Mouse (Mus musculus): ENCODE measurements around the gene Klk1b21.
"Not testable (repeated sequence)": the region's sequence is repeated elsewhere in the genome, so short reads cannot be mapped to it uniquely, and the experiment has no call there.

The Klk1b21 gene

GRCm38 (mm10) chr7:44102028-44102427 lies at the start of gene Klk1b21:
Gene Klk1b21, plus strand, starts transcription at chr7:44102328.
- not testable (repeated sequence) for DNase-seq (ENCODE audit: low read depth, low spot score)

- DNase-seq (ENCODE audit: low read depth, low spot score), result no peak
Measured at GRCm38 (mm10) chr7:44072117-44072516, 30.0 kb upstream of the Klk1b21 start.

GRCm38 (mm10) chr7:44077703-44078102 lies 24.4 kb upstream of the Klk1b21 start:
- DNase-seq (ENCODE audit: low read depth, low spot score), result no peak

- DNase-seq (ENCODE audit: low read depth, low spot score), result no peak
Measured at GRCm38 (mm10) chr7:44096111-44096510, 6.0 kb upstream of the Klk1b21 start.

- peak; percentile 44 for DNase-seq (ENCODE audit: low read depth, low spot score)
Measured at GRCm38 (mm10) chr7:44112373-44112772, 10.2 kb downstream of the Klk1b21 start, which contains the start of gene Klk1b22. Gene Klk1b22, plus strand, starts transcription at chr7:44112673.

- peak; percentile 15 for DNase-seq (ENCODE audit: low read depth, low spot score)
Measured at GRCm38 (mm10) chr7:44123445-44123844, 21.3 kb downstream of the Klk1b21 start.

- no peak for DNase-seq (ENCODE audit: low read depth, low spot score)
Measured at GRCm38 (mm10) chr7:44136467-44136866, 34.3 kb downstream of the Klk1b21 start, which contains the start of gene Klk1b16. Gene Klk1b16, plus strand, starts transcription at chr7:44136767.

Data from R1 (cell line).